Mouse (Mus musculus): ENCODE data around the gene Gstt4.

GRCm38 (mm10) chr10:75789841-75790240, 32.5 kb downstream of the Gstt4 start:
- TF ChIP-seq CTCF (IDR thresholded peaks at IDR 0.05; ENCODE audit: low read depth) (no peak), EP300 (IDR thresholded peaks at IDR 0.05; ENCODE audit: low read depth) (no peak)

All from liver, postnatal 0 days (tissue).